Mouse (Mus musculus): ENCODE measurements around the gene Olfr1033.

DNA sequence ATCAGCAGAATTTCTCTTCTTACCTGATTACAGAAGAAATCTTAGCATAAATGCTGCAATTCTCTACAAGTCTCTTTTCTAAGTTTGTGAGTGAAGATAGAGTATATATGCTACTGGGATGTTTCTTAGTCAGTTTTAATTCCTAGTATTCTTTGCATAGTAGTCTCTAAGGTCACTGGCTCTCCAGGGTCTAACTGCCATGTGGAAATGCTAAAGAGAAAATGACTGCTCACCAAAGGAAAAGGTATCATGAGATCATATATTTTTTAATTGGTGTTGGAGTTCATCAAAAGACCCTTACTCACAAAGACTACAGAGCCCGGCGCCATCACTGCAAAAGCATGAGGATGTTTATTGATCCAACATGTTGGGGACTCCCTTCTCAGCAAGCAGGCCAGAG is 66.9 kb downstream of the Olfr1033 start, which contains the start of gene Olfr1037:
- TF ChIP-seq TAL1 (IDR thresholded peaks at IDR 0.05; ENCODE audit: low read length) (no peak), GATA1 (IDR thresholded peaks at IDR 0.05; ENCODE audit: low read length) (no peak)

Measured in erythroblast, embryonic 14.5 days (primary cell).